Mouse (Mus musculus) embryonic stem cell, embryonic (primary cell): ENCODE results near the gene Foxo3.

Source experiments
- CTCF ChIA-PET, 4 experiments: fragments of 300-600 bp in 2 of 4; fragments of 350-600 bp in 2 of 4; sonication (Branson Sonifier 250); formaldehyde crosslinking; loops; one replicate each; lab custom pipeline; 2022; ENCODE audit warnings: inconsistent platforms in 2 of 4; lab: Charles Lee
- POLR2A ChIA-PET, 4 experiments: fragments of 300-600 bp in 2 of 4; fragments of 350-600 bp in 2 of 4; sonication (Branson Sonifier 250); formaldehyde crosslinking; loops; one replicate each; lab custom pipeline; 2022; ENCODE audit warnings: antibody characterized with exemption in 4 of 4, inconsistent platforms in 1 of 4; lab: Charles Lee

Foxo3 gene

DNA sequence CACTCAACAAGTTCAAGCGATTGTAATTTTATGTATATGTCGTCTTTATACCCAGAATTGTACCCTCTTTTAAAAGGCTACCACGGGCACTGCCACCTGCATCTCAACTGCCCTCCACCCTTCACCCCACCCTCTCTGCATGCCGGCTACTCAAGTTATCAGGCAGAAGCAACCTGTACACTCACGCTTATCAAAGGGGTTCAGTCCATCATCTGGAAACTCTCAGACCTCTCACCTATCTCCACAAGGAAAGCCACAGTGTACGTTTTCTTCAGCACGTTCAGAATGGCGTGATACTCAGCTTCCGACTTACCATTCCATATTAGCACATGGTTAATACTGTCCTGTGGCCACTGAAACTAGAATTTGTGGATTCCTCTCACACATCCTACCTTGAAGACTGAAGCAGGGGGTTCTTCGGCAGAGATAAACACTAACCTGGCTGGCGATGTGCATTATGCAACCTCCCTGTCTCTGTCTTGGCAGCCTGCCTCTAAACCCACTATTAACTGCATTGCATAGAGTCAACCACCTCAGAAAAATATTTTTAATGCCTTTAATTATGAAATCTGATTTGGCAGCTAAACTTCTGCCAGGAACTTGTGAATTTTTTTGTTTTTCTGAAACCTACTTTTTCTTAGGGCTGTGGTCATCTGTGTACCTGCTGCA is 11.4 kb downstream of the Foxo3 start:
- POLR2A ChIA-PET: interaction anchor here in 2 of 4 experiments (1.4 to 6.5 kb wide), 5 partner anchors 9 to 18 kb away, joined by 5 to 49 read pairs (median 7); no protein-coding TSS in a partner anchor
- CTCF ChIA-PET: no interaction called here

- POLR2A ChIA-PET: interaction anchor here (0.6 to 6.5 kb wide), 9 partner anchors 10 to 371 kb away, joined by 3 to 57 read pairs (median 7); partner anchors contain the start of gene Foxo3 (in 1 of the 4)
- CTCF ChIA-PET: no interaction called here
Measured at GRCm38 (mm10) chr10:42264195-42264594, 12.4 kb downstream of the Foxo3 start.

DNA sequence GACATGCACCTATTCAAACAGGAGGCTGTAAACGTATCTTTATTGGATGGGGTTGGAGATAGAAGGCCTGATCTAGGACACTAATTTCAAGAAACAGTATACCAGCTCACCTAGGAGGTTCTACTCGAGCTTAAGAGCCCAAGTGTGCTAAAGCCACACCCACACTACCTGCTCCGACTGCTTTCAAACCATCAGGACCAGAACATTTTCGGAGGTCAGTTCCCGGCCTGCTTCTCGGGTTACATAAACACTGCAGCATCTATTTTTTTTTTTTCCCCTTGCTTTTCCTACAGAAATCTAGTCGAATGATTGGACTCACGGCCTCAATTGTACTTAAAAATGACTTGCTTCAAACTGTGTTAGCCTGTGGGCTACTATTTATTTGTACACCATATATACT is 12.9 kb downstream of the Foxo3 start:
- CTCF ChIA-PET: no interaction called here

GRCm38 (mm10) chr10:42262061-42262460 is 14.5 kb downstream of the Foxo3 start:
- ChIA-PET CTCF (interaction anchor here in 1 of 4 experiments (0.6 kb wide), 1 partner anchor 713 kb away, joined by 6 read pairs; no protein-coding TSS in a partner anchor), POLR2A (interaction anchor here in 3 of 4 experiments (0.6 to 6.5 kb wide), 12 partner anchors 8 to 263 kb away, joined by 3 to 57 read pairs (median 5); partner anchors contain the start of gene Foxo3 (in 1 of the 3))

More for the DNA sequence above, 12.9 kb downstream of the Foxo3 start:
- POLR2A ChIA-PET: interaction anchor here in 2 of 4 experiments (0.7 to 6.5 kb wide), 7 partner anchors 9 to 362 kb away, joined by 3 to 57 read pairs (median 18); partner anchors contain the start of gene Foxo3 (in 1 of the 2)

- POLR2A ChIA-PET: interaction anchor here in 3 of 4 experiments (0.7 to 6.5 kb wide), 15 partner anchors 8 to 233 kb away, joined by 3 to 57 read pairs (median 5); partner anchors contain the start of gene Foxo3 (in 1 of the 3)
- CTCF ChIA-PET: interaction anchor here in 1 of 4 experiments (0.7 kb wide), 1 partner anchor 9 kb away, joined by 3 read pairs; no protein-coding TSS in a partner anchor
Measured at GRCm38 (mm10) chr10:42261103-42261502, 15.5 kb downstream of the Foxo3 start.

DNA sequence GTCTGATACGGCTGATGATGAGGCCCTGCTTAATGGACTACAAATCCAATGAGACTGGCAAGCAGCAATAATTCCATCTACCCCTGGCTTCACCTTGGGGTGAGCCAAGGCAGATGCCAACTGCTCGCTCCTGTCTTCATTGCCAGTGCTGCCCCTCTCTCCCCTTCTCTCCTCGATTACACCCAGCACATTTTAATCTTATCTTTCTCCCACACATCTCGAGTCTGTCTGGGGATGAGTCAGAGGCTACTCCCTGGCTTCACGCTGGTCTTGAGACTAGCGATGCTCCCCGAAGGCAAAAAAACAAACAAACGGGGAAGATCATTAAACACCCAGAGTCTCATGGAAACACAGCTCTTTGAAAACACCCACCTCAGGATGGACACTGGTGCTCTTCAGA is 16.0 kb downstream of the Foxo3 start:
- ChIA-PET CTCF (interaction anchor here in 1 of 4 experiments (0.7 to 0.8 kb wide), 2 partner anchors 9 to 63 kb away, joined by 3 read pairs; no protein-coding TSS in a partner anchor), POLR2A (interaction anchor here in 3 of 4 experiments (1.1 to 6.5 kb wide), 16 partner anchors 9 to 232 kb away, joined by 3 to 57 read pairs (median 5); partner anchors contain the start of gene Foxo3 (in 1 of the 3))

GRCm38 (mm10) chr10:42259602-42260001 is 17.0 kb downstream of the Foxo3 start:
- ChIA-PET CTCF (interaction anchor here in 1 of 4 experiments (0.8 kb wide), 1 partner anchor 63 kb away, joined by 3 read pairs; no protein-coding TSS in a partner anchor), POLR2A (interaction anchor here in 3 of 4 experiments (1.1 to 6.5 kb wide), 11 partner anchors 10 to 231 kb away, joined by 3 to 57 read pairs (median 12); partner anchors contain the start of gene Foxo3 (in 1 of the 3))

- CTCF ChIA-PET: no interaction called here
- POLR2A ChIA-PET: interaction anchor here in 2 of 4 experiments (0.7 to 2.1 kb wide), 7 partner anchors 9 to 16 kb away, joined by 3 to 11 read pairs (median 6); no protein-coding TSS in a partner anchor
Measured at GRCm38 (mm10) chr10:42257985-42258384, 18.6 kb downstream of the Foxo3 start.

GRCm38 (mm10) chr10:42254788-42255187 is 21.8 kb downstream of the Foxo3 start:
- POLR2A ChIA-PET: interaction anchor here (0.6 to 4.0 kb wide), 8 partner anchors 9 to 23 kb away, joined by 3 to 19 read pairs (median 4); no protein-coding TSS in a partner anchor
- CTCF ChIA-PET: no interaction called here

GRCm38 (mm10) chr10:42251749-42252323 is 24.7 kb downstream of the Foxo3 start:
- ChIA-PET POLR2A (interaction anchor here in 3 of 4 experiments (0.6 to 6.5 kb wide), 21 partner anchors 9 to 373 kb away, joined by 3 to 45 read pairs (median 4); no protein-coding TSS in a partner anchor), CTCF (interaction anchor here (0.6 to 0.7 kb wide), 4 partner anchors 9 to 1905 kb away, joined by 3 to 9 read pairs (median 3); no protein-coding TSS in a partner anchor)

- ChIA-PET CTCF (interaction anchor here in 2 of 4 experiments (0.7 kb wide), 2 partner anchors 10 to 96 kb away, joined by 3 read pairs; no protein-coding TSS in a partner anchor), POLR2A (interaction anchor here in 3 of 4 experiments (0.6 to 6.5 kb wide), 18 partner anchors 10 to 179 kb away, joined by 3 to 45 read pairs (median 5); no protein-coding TSS in a partner anchor)
Measured at GRCm38 (mm10) chr10:42251203-42251602, 25.4 kb downstream of the Foxo3 start.

DNA sequence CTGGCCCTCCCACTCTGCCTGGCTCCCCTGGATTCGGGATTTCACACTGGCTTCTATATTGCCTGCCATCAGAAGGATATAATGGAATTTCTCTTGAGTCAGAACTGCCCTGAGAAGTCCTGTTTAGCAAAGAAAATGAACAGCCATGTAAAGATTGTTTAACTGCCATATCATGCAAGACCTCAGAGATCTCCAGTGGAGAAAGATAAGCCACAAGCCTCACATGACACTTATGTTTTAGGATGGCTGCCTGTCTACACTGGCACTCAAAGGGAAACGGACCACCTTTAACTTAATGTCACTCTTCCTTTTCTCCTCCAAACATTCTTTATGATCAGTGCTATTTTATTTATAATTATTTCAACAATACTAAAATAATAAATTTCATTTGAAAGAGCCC is 26.6 kb downstream of the Foxo3 start:
- POLR2A ChIA-PET: interaction anchor here in 3 of 4 experiments (0.6 to 6.5 kb wide), 8 partner anchors 11 to 47 kb away, joined by 3 to 49 read pairs (median 5); no protein-coding TSS in a partner anchor

DNA sequence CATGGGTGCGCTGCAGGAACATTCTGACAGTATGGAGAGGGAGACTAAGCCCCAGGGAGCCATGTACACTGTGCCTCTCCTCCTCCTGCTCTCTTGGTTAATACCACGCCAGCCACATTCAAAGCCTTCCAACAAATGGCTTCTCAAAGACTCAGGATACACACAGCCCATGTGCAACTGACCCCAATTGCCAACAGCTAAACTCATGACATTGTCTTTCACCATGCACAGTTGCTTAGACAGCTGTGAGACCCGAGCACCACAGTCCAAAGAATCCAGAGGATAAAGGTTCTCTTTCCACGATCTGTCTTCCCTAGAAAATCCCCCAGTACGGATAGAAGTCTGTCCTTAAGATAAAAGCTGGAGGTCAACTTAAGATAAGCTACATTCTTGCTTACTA is 27.9 kb downstream of the Foxo3 start:
- ChIA-PET CTCF (interaction anchor here in 1 of 4 experiments (0.7 kb wide), 1 partner anchor 11 kb away, joined by 3 read pairs; no protein-coding TSS in a partner anchor), POLR2A (interaction anchor here (0.5 to 6.5 kb wide), 23 partner anchors 9 to 29 kb away, joined by 3 to 49 read pairs (median 5); partner anchors contain the start of gene Foxo3 (in 1 of the 4))

More for the DNA sequence above, 26.6 kb downstream of the Foxo3 start:
- CTCF ChIA-PET: no interaction called here

- CTCF ChIA-PET: interaction anchor here in 2 of 4 experiments (0.5 to 1.1 kb wide), 2 partner anchors 42 to 44 kb away, joined by 3 read pairs; no protein-coding TSS in a partner anchor
- POLR2A ChIA-PET: interaction anchor here (0.5 to 6.5 kb wide), 22 partner anchors 9 to 40 kb away, joined by 3 to 49 read pairs (median 6); partner anchors contain the start of gene Foxo3 (in 1 of the 4)
Measured at GRCm38 (mm10) chr10:42248156-42248555, 28.4 kb downstream of the Foxo3 start.

DNA sequence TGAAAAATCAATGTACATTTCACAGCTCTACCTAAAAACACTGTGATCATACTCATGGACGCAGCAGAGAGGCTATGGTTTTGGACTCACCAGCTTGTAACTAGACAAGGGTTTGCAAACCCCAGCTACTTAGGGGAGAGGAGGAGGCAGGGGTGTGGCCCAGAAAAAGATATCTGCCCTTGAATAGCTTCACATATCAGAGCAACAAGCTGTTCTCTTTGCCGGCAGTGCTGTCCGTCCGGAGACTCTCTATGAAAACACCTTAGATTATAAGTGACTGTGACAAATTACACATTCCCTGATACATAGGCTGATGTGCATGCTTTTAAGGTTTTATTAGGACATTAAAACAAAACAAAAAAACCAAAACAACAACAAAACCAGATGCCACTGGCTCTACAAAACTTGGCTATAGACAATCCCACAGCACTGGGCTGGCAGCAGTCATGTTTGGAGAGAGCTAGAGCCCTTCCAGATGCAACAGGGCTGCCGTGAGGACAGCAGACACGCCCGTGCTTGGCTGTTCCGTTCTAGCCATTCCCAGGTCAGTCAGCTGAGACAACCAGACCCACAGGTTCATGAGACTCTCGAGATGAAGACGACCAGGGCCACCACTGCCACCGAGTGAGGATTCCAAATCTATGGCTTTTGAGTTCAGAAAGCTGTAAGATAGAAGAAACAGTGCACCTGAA is 29.3 kb downstream of the Foxo3 start:
- CTCF ChIA-PET: interaction anchor here in 3 of 4 experiments (0.5 to 1.1 kb wide), 5 partner anchors 43 to 576 kb away, joined by 3 to 5 read pairs (median 3); no protein-coding TSS in a partner anchor
- POLR2A ChIA-PET: interaction anchor here (0.6 to 6.5 kb wide), 35 partner anchors 8 to 739 kb away, joined by 3 to 49 read pairs (median 5); partner anchors contain the start of genes Foxo3 (in 1 of the 4) and Snx3 (in 1 of the 4)

DNA sequence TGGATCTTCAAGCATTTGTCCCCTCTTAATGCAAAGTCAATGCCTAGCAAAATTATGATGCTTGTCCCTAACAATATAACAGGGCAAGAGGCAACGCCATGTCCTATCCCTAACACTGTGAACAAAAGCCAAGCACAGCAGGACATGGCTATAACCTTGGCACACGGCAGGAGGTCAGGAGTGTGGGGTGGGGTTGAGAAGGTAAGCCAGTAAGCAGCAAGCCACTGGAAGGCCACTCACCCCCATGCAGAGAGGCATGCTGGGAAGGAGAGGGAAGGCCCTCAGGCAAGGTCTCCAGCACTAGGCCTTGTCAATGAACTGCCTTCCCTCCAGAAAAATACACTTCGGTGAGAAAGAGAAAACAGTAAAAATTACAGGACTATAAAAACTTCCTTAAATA is 30.1 kb downstream of the Foxo3 start:
- ChIA-PET CTCF (interaction anchor here in 2 of 4 experiments (0.5 to 1.1 kb wide), 3 partner anchors 172 to 260 kb away, joined by 3 to 6 read pairs (median 6); no protein-coding TSS in a partner anchor), POLR2A (interaction anchor here (0.6 to 6.5 kb wide), 29 partner anchors 8 to 305 kb away, joined by 3 to 49 read pairs (median 6); partner anchors contain the start of genes Foxo3 (in 1 of the 4) and Snx3 (in 1 of the 4))

DNA sequence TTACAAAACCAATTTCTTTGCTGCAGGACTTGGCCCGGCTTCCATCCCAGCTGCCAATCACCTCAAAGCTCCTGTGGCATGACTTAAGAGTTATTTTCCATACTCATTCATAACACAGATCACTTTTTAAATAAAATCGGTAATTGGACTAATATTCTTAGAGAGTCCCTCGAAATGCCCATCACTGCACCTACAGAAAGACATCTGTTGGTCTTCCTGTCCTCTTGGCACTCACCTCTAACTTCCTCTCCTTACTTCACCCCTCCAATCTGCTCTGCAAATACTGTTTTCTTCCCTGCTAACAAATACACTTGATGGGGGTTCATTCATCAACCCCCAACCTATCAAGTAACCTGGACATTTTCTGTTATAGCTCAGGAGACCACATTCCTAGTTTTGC is 30.9 kb downstream of the Foxo3 start:
- CTCF ChIA-PET: interaction anchor here in 1 of 4 experiments (0.6 kb wide), 1 partner anchor 42 kb away, joined by 3 read pairs; no protein-coding TSS in a partner anchor
- POLR2A ChIA-PET: interaction anchor here in 2 of 4 experiments (1.0 to 6.0 kb wide), 8 partner anchors 9 to 248 kb away, joined by 3 to 49 read pairs (median 6); partner anchors contain the start of gene Foxo3 (in 1 of the 2)
